Mouse (Mus musculus): ENCODE data around the gene Lrp1.

Gene Lrp1

DNA sequence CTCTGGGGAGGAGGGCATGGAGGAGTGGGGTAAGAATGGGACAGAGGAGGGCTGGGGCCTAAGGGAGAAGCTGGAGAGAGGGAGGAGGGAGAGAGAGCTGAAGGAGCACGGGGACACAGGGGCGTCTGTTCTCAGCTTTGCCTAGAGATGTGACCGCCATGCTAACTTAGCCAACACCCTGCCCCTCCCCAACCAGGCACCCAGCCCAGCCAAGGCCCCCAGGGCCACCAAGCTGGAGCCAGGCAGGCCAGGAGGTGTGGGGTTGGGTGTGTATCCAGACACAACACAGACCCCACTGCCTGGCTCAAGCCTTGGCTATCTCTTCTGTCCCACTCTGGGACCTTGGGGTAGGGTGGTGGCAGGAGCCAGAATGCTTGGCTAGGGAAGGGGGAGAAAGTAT is 5.4 kb downstream of the Lrp1 start:
- peak in 1 of 2 experiments; percentile 43 for DNase-seq (ENCODE audit: low spot score in 2 of 2)

DNA sequence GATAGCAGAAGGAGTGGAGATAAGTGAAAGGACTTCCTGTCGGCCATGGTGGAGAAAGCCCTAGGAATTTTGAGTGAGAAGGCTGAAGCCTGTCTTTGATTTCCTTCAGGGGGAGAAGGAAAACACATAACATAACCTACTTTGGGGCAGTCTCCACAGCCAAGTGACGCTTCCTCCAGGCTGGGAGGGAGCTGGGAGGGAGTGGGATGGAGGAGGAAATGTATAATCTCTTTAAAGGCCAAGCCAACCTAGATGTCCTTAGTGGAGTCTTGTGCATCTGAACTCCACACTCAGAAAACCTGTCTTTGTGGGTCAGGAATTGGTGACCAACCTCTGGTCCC is 5.9 kb downstream of the Lrp1 start:
- DNase-seq (ENCODE audit: low spot score in 2 of 2), result no peak

DNA sequence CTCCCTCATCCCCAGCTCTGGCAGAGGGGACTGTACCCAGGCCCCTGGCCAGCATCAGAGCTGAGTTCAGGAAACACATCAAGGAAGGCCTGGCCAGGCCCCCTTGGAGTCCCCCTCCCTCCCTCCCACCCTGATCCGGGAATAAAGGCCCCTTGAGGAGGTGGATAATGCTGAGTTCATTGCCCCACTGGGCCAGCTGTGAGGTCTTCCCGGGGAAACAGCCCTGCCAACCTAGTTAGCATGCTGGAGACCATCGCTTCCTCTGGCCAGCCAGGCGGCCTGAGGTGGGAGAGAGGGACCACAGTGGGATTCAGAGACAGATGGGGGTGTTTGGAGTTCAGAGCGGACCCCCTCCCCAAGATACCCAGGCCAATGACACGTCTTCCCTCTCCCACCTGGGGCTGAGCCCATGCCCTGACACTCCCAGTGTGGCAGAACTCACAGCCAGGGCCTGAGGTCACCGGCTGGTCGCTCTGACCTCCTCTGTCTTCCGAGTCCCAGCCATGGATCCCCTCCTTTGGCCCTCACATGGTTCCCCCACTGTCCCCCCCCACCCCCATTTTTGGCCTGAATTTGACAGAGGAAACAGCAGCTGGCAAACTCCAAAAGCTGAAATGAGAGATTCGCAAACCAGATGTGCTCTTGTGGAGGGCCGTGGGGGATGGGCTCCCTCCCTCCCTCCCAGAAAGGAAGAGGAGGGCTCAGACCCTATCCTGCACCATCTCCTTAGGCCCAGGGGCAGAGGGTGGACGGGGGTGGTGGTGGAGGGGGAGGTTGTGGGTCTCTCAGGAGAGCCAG is 6.5 kb downstream of the Lrp1 start:
- peak in 1 of 2 experiments; percentile 41 for DNase-seq (ENCODE audit: low spot score in 2 of 2)

DNA sequence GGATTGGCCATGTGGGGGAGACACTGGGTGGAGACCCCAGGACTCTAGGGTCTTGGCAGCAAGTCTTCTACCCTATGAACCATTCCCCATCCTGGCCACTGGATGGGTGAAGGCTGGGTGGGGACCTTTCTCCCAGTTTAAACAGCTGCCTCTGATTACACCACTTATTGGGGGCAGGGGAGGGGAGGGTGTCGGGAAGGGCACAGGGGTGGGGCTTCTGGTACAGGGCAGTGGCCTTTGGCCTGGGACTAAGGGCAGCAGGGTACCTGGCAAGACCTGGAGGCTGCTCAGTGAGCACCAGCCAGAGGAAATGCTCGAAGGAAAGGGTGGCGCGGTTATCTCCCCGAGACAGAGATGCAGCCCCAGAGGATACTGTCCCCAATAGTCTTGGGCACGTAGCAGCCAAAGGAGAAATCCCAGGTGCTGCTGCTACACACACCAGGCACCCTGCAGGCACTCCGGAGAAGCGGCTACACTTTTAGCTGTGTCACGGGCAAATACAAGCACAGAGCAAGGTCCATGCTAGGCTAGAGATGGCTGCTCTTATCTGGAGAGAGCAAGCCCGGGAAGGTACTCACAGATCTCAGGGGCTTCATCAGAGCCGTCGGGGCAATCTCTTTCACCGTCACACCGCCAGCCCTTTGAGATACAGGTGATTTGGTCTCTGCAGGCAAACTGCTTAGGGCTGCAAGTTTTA is 8.7 kb downstream of the Lrp1 start:
- DNase-seq (ENCODE audit: low spot score in 2 of 2), result no peak

DNA sequence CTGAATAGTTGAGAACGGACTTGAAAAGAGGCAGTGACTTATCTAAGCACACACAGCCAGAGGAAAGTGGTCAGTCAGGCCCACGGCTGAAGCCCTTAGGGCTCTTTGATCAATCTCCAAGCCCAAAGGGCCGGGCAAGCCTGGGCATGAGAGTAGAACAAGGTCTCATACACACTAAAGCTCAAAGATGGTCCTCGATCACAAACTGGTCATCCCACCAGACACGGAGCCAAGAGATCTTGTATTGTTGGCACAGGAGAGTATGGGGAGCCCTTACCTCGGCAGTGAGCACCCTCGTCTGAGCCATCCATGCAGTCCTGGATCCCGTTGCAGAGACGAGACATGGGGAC is 10.9 kb downstream of the Lrp1 start:
- DNase-seq (ENCODE audit: low spot score in 2 of 2), result no peak

DNA sequence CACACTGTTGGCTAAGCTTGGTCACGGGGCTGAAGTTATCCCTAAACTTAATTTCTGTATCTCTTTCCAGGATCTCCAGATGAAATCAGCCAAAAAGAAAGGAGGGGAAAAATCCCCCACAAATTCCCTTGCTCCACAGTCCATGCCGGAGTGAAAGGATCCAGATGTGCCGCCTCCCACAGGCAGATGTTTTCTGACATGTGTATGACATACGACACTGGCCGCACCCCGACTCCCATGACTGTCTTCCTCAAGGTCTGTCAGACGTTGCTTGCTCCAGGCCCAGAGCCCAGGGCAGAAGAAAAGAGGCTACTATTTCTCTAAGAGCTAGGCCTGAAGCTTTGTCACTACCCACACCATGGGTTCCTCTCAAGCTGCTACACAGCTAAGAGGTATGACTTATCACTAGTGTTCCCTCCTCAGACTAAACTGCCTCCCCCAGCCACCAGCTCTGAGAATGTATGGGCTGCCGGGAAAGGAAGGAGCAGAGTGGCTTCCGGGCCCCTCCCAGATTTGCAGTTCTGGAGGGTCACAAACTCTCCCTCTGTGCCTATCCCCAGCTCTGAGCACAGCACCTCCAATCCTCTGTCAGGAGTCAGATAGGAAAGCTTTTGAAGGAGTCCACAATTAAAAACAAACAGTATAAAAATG is 11.4 kb downstream of the Lrp1 start:
- DNase-seq (ENCODE audit: low spot score in 2 of 2), result no peak

DNA sequence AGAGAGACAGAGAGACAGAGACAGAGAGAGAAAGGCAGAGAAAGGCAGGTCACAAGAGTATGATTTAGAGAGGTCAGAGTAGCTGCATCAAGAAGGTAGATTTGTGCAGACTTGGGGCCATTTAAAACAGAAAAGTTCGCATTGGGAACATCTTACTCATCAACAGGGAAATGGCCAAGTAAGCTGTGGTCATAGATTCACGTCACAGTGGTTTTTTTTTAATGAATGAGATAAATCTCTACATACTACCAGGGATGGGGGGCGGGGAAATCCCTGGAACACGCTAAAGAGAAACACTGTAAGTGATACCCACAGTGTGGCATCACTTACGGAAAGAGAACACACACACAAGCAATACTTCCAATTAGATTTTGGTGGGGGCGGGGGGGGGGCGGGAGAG is 13.9 kb downstream of the Lrp1 start:
- no peak for DNase-seq (ENCODE audit: low spot score in 2 of 2)

DNA sequence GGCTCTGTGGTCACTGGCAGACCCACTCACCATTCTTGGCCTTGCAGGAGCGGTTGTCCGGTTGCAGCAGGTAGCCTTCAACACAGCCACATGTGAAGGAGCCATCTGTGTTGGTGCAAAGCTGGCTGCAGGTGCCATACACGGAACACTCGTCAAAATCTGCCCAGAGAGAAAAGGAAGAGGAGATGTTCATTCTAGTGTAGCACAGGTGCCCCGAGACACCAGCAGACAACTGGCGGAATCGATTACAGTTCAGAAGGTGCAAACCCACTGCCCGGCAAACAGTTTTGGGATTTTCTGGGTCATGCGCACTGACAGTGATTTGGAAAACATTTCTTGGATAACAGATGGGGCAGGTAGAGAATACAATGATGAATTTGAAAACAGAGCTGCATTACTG is 15.2 kb downstream of the Lrp1 start:
- DNase-seq (ENCODE audit: low spot score in 2 of 2), result no peak

DNA sequence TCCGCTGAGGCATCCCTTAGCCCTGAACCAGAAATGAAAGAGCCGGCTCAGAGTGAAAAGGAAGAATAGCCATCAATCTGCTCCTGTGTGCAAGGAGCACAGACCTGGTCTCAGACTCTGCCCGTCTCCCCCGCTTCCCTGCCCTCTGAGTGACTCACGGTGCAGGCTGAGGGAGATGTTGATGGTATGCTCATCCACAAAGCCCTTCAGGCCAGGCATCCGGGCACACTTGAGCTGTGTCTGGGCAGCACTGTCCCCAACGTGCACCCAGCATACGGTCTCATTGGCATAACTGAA is 15.7 kb downstream of the Lrp1 start:
- no peak for DNase-seq (ENCODE audit: low spot score in 2 of 2)

DNA sequence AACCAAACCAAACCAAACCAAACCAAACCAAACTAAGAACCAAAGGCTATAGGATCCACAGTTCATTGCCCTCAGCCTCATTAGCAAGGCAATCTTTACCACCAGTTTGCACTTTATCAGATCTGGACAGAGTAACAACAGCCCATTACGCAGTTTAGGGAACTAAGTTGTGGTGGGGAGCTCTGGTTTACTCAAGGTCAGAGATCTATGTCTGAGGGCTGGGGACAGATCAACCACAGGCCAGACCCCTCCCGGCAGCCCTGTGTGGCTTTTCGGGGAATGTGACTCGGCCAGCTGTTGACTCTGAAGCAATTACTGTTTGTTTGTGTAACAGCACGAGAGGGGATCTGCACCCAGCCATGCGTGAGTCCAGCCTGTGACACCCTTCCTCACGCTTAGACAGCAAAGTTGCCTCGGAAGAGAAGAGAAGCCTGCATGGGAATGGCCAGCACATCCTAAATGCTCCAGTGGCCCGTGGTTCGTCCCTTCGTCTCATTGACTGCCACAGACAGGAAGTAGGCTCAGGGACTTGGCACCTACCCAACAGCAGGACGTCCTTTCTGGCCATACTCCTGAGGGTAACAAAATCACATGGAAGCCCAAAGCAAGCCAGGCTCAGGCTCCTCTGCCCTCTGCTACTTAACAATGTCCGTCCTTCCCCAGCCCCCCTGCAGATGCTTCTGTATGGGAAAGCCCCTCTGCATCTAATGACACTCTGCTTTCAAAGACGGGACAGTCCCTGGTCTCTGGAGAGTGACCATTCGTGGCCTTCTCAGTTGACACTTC is 16.3 kb downstream of the Lrp1 start:
- no peak for DNase-seq (ENCODE audit: low spot score in 2 of 2)

DNA sequence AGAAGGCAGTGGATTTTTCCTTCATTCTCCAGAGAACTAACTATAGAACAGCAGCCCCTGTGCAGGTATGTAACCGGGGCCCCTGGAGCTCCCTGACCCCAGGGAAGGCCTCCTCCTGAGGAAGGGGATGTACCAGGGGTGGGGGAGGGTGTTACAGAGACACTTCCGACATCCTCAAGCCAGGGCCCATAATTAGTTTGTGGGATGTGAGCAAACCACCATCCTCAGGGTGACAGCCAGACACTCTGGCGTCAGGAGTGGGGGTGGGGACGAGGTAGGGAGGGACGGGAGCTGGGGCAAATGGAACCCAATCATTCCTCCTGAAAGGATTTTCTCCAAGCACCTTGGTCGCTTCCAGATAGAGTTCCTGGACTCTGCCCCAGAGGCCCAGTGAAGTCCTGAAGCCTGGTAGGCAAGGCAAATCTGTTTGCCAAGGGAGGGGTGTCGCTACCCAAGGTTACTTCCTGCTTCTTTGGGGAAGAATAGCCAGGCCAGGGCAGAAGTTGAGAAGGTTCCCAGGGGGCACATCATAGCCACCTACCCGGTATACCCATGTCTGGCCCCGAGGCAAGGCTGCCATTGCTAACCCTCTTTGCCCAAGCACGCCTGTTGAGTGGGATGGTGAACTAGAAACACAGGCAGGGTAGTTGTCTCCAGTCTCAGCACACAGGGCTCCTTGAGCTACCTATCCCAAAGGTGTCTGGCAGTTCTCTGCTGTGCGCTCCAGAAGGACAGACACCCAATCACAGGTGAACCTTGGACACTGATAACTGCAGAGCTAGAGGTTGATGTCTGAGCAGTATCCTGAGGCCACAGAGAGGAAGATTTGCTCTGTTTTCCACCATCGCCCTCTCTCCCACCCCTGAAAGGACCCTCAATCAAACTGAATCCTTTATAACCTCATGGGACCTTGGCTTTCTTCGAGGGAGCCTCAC is 17.2 kb downstream of the Lrp1 start:
- no peak for DNase-seq (ENCODE audit: low spot score in 2 of 2)

DNA sequence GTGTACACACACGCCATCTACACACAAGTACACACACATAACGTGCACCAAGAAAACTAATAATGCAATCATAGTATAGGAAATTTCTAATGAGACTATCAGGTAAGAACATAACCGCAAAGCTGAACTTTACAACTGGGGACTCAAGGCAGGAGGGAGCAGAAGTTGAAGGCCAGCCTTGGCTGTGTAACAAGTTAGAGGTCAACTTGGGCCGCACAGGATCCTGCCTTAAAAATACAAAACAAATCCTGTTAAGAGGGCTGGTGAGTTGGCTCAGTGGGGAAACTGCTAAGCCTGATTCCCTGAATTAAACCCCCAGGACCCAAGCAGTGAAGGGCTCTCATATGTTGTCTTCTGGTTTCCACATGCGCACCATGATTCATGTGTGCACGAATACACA is 18.8 kb downstream of the Lrp1 start:
- no peak for DNase-seq (ENCODE audit: low spot score in 2 of 2)

DNA sequence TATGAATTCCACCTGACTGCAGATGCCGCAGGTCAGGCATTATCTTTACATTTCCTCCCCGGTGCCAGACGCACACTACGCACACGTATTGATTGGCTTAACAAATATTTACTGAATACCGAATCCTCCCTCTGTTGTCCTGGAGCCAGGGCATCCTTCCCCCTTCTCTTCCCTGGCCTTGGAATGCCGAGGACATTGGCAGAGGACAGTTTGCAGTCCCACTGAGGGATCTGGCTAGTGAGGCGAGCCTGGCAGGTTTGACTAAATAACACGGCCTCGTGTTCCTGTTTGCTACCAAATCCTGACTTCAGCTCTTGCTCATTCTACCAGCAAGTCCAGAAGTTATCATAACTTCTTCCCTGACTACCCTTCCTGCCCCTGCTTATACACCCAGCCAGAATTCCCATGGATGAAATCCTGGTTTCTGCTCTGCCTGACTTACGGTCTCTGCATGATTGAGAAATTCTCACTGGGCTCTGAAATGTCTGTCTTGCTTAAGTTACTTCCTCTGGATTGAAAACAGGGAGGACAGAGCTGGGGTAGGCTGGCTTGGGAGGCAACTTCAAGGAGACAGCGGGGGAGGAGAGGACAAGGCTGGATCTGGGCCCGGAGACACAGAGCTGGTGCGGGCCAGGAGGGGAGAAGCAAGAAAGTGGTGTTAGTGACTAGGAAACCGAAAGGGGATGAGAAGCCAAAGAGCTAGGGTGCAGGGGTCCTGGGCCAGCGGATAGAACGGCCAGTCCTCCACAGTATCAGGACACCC is 21.0 kb downstream of the Lrp1 start:
- peak in 1 of 2 experiments; percentile 52 for DNase-seq (ENCODE audit: low spot score in 2 of 2)

DNA sequence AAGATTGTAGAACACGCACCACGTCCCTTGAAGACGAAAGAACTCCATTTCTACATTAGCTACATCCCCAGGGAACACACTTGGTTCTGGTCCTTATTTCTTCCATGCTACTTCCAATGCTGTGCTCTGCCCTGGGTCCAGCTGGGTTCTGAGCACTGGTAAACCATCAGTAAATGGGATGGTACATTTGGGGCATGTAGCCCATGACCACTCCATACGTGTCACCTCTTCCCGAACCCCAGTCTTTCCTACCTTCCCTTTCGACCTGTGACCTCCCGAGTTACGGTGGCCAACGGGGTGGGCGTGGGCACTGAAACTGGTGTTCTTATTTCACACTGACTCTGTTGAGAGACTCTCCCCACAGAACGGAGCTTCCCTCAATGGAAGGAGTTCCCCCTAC is 21.7 kb downstream of the Lrp1 start:
- no peak for DNase-seq (ENCODE audit: low spot score in 2 of 2)

DNA sequence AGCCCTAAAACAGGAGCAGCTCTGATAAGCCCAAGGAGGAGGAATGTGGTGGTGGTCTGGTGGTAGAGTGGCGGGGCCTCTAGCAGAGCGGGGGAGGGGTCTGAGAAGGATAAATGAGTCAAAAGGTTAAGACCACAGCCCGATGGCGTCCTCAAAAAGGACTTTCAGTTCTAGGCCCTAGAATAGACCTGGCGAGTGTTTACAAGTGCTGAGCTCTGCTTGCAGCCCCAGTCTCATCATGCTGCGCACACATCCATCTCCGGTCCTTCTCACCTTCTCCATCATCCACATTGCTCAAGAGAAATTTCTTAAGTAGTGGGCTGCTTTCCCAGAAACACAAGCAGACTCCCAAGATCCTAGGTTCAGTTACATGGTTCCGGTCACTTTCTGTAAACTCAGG is 22.3 kb downstream of the Lrp1 start:
- DNase-seq (ENCODE audit: low spot score in 2 of 2), result no peak

DNA sequence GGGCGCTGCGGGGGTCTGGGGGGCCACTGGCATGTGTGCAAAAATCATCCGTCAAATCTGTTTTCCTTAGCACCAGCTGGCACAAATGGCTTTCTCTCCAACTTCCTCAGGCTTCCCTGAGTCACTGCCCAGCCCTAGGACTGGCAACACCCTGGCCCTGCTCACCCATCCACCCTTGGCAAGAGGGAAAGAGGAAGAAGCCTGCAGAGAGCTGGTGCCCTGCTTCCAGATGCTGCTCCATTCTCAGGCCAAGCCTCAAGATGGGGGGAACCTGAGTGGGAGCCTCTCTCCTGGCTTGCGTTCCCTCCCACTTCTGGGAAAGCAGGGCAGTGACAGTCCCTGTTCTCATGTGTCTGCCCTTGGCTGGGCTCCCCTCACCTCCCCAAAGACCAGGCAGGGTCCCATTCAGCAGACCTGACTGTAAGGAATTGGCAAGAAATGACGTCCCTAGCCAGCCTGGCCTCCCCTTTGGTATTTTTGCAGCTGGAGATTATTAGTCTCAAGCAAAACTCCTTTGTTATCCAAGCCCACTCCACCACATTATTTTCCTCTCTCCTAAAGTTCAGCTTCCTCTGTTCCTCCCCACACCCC is 23.5 kb downstream of the Lrp1 start:
- DNase-seq (ENCODE audit: low spot score in 2 of 2), result peak in 1 of 2 experiments; percentile 48

DNA sequence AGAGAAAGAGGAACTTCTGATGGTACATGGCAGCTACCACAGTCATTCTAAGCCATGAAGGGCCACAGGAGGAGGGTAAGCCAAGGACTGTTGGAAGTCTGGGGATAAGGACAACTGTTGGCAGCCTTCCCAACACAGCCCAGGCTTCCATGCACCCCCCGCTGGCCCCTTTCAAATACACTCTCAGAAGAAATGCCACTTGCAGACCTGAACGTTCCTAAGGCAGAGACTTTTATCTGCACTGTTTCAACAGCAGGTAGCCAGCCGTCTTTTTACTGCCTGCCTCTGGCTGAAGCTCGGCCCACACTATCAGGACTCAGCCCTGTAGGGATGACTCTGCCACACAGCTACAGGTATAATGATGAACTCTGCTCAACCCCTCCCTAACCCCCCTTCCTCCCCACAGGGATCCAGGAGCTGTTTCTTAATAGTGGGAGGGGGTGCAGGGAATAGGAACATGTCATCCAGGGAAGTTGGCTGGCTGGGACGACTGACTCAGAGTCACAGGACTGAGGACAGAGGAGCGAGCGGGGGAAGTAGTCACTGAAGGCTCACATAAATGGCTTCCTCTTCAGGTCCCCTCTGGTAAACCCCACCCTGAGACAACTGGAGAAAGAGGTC is 24.5 kb downstream of the Lrp1 start:
- DNase-seq (ENCODE audit: low spot score in 2 of 2), result peak in 1 of 2 experiments; percentile 52

DNA sequence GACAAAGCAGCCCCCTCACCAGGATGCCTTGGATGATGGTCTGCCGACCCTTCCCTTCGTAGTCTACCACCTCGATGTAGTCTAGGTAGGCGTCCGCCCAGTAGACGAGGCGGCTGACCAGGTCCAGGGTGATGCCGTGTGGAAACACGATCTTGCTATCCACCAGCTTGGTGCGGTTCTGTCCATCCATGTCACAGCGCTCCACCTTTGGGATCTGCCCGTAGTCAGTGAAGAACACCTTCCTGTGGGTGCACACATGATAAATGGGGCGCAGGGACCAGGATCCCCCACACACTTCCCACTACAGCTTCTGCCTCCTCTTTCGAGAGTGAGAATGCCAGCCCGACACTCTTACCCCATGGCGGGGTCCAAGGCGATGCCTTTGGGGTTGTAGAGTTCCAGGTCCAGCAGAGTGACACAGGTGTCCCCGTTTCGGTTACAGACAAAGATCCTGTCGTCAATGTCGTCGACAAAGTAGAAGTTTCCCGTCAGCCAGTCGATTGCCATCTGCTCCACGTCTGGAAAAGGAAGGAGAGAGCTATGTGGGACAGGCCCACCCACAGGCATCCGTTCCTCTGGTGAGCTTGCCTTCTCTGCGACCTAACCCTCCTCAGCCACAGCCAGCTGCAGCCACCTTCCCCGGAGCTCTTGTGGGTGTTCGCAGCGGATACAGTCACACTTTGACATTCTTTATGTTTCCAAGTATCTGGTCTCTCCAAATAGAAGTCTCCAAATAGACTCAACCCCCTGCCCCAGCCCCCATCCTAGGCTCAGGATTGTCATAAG is 25.8 kb downstream of the Lrp1 start:
- peak in 1 of 2 experiments; percentile 67 for DNase-seq (ENCODE audit: low spot score in 2 of 2)

DNA sequence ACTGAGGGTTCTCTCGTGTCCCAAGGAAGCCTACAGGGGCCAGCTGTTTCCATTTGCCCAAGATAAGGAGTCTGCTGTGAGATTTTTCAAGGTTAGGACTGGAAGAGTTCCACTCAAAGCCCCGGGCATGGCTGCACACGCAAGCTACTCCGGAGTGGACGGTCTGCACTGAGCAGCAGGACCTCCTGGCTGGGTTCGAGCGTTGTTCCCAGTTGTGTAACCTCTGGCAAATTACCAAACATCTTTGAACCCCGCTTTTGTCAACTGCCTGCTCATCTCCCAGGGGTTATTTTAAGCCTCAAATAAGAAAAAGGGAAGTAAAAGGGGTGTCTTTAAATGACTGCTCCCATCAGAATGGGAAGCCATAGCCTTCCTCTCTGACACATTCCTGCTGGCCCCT is 26.5 kb downstream of the Lrp1 start:
- DNase-seq (ENCODE audit: low spot score in 2 of 2), result peak in 1 of 2 experiments; percentile 48
